Mouse (Mus musculus) hindbrain, embryonic 10.5 days (tissue): ENCODE measurements around the gene Apbb2. TPM values are rescaled to one million over a fixed set of nuclear protein-coding genes. Genes with fewer than 3 reads are reported as not detected.

Source experiments
- DNase-seq: peaks from one replicate; pipeline ENCODE4 v3.0.0-alpha.2; 2017; ENCODE audit warnings: low spot score
- H3K27ac ChIP-seq: fragments of 300-500 bp; sonication (generic); 2 replicates; pipeline ENCODE4 v1.5.1; 2016; ENCODE audit warnings: mild to moderate bottlenecking, moderate library complexity
- H3K27me3 ChIP-seq: fragments of 300-500 bp; sonication (generic); 2 replicates; pipeline ENCODE4 v1.6.1; 2016; ENCODE audit warnings: mild to moderate bottlenecking; ENCODE audit not compliant: poor library complexity, insufficient read depth, severe bottlenecking
- H3K36me3 ChIP-seq: fragments of 300-500 bp; sonication (generic); 2 replicates; pipeline ENCODE4 v1.6.1; 2016; ENCODE audit warnings: mild to moderate bottlenecking, moderate library complexity
- H3K4me1 ChIP-seq: fragments of 300-500 bp; sonication (generic); replicated peaks from 2 replicates; pipeline ENCODE4 v1.6.1; 2016; ENCODE audit warnings: mild to moderate bottlenecking
- H3K4me3 ChIP-seq: fragments of 300-500 bp; sonication (generic); 2 replicates; pipeline ENCODE4 v1.5.1; 2016; ENCODE audit warnings: mild to moderate bottlenecking, moderate library complexity
- H3K9me3 ChIP-seq: fragments of 300-500 bp; sonication (generic); 2 replicates; pipeline ENCODE4 v1.6.1; 2016; ENCODE audit warnings: mild to moderate bottlenecking, moderate library complexity
- WGBS: fragments of 180-500 bp; shearing (Covaris S2); methylation state at CpG from one replicate; pipeline ENCODE4 v1.1.7; 2016; 5-methylcytosine and 5-hydroxymethylcytosine counted together
- polyA plus RNA-seq: library from polyadenylated mRNA; unstranded; fragments of >200 nt; fragmentation: Nextera tagmentation; extraction: Ambion mirVana; gene quantifications from 2 replicates; pipeline ENCODE4 v1.2.1, GENCODE M21; 2016

Gene Apbb2
- polyA plus RNA-seq, 1 experiment from 2014 or later, result 44.4 TPM

DNA sequence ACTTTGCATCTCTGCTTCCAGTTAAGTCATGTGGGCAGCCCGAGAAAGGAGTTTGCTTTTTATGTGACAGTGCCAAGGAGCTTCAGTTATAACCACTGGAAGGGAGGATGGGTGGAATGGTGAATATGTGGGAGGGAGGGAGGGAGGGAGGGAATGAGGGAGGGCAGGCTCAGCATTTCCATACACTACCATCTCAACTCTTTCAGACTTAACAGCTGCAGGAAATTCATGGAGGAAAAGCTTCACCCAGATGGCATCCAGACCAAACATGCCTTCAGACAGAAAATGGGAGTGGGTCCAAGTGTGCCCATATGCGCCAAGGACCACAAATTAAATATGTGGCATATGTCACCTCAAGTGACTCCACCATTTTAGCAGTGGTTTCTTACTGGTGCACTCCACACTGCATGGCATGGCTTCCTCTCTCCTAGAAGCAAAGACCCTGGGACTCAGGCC is 181.8 kb downstream of the Apbb2 start:
- no peak for DNase-seq
- Histone ChIP-seq H3K27ac (no peak overlapping the region), H3K27me3 (no peaks in the 10 kb centered on the region), H3K4me1 (no peaks in the 10 kb centered on the region), H3K36me3 (no peaks in the 10 kb centered on the region), H3K9me3 (no peaks in the 10 kb centered on the region), H3K4me3 (no peak overlapping the region)
- 93% methylated on average over 2 of the region's 2 CpGs for WGBS

GRCm38 (mm10) chr5:66435158-66435557 is 183.4 kb downstream of the Apbb2 start:
- Histone ChIP-seq H3K4me3 (no peak overlapping the region), H3K36me3 (no peaks in the 10 kb centered on the region), H3K27ac (no peak overlapping the region), H3K9me3 (no peaks in the 10 kb centered on the region), H3K4me1 (no peaks in the 10 kb centered on the region), H3K27me3 (no peaks in the 10 kb centered on the region)
- WGBS, result 98% methylated on average over 4 of the region's 4 CpGs
- no peak for DNase-seq

GRCm38 (mm10) chr5:66429076-66429475 is 189.5 kb downstream of the Apbb2 start:
- peaks cover 13% of the 10 kb centered on the region; the same call in 1 of the 2 replicates for H3K4me1 ChIP-seq
- DNase-seq, result no peak
- no peaks in the 10 kb centered on the region for H3K27me3 ChIP-seq
- WGBS, result 72% methylated on average over 2 of the region's 2 CpGs
- no peaks in the 10 kb centered on the region for H3K9me3 ChIP-seq
- H3K4me3 ChIP-seq, result no peak overlapping the region
- no peak overlapping the region for H3K27ac ChIP-seq
- no peaks in the 10 kb centered on the region for H3K36me3 ChIP-seq

- no peak overlapping the region for H3K27ac ChIP-seq
- H3K27me3 ChIP-seq, result no peaks in the 10 kb centered on the region
- H3K4me3 ChIP-seq, result no peak overlapping the region
- no peak for DNase-seq
- H3K36me3 ChIP-seq, result no peaks in the 10 kb centered on the region
- H3K9me3 ChIP-seq, result no peaks in the 10 kb centered on the region
- H3K4me1 ChIP-seq, result peaks cover 13% of the 10 kb centered on the region; the same call in 1 of the 2 replicates
Observed at GRCm38 (mm10) chr5:66428071-66428470, 190.5 kb downstream of the Apbb2 start.

GRCm38 (mm10) chr5:66423909-66424308 is 194.7 kb downstream of the Apbb2 start:
- 78% methylated on average over 4 of the region's 4 CpGs for WGBS
- no peaks in the 10 kb centered on the region for H3K9me3 ChIP-seq
- no peaks in the 10 kb centered on the region for H3K36me3 ChIP-seq
- H3K4me1 ChIP-seq, result peaks cover 23% of the 10 kb centered on the region
- no peak for DNase-seq
- H3K4me3 ChIP-seq, result no peak overlapping the region
- H3K27ac ChIP-seq, result no peak overlapping the region
- H3K27me3 ChIP-seq, result no peaks in the 10 kb centered on the region

DNA sequence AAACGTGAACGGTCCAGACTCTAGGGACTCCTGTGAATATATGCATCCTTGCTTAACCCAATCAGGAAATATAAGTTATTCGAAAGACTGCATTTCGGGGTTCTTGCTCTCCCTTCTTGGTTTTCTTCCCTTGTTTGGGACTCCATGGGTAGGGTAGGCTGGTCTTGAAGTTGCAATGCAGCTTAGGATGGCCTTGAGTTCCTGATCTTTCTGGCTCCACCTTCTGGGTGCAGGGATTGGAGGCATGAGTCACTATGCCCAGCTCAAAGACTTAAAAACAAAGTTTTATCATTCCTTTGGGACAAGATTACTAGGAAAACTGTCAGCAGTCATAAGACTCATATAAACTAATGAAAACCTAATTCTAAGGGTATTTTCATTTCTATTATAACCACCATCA is 195.1 kb downstream of the Apbb2 start:
- H3K27me3 ChIP-seq, result no peaks in the 10 kb centered on the region
- no peaks in the 10 kb centered on the region for H3K36me3 ChIP-seq
- peaks cover 19% of the 10 kb centered on the region for H3K4me1 ChIP-seq
- WGBS, result 93% methylated on average over 4 of the region's 4 CpGs
- H3K9me3 ChIP-seq, result no peaks in the 10 kb centered on the region
- DNase-seq, result no peak
- H3K27ac ChIP-seq, result no peak overlapping the region
- no peak overlapping the region for H3K4me3 ChIP-seq

DNA sequence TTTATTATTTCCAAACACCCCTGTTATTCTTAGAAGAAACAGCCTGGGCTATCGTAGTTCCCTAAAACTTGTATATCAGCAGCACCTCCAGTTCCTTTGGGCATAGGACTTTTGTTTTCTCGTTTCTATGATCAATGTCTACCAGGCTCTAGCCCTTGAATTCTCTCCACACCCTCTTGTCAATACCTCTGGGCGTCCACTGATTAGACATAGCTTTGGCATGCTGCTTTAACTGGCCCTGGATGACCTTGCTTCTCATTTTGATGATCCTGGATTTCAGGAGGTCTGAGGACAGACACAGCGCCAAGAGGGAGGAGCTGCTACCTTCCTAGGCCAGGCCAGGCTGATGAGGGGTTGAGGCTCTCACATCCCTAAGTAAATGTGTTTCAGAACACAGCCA is 196.6 kb downstream of the Apbb2 start:
- Histone ChIP-seq H3K4me3 (no peak overlapping the region), H3K27ac (no peak overlapping the region), H3K4me1 (peaks cover 23% of the 10 kb centered on the region), H3K9me3 (no peaks in the 10 kb centered on the region), H3K36me3 (no peaks in the 10 kb centered on the region), H3K27me3 (no peaks in the 10 kb centered on the region)
- DNase-seq, result no peak
- 80% methylated on average over 4 of the region's 4 CpGs for WGBS

DNA sequence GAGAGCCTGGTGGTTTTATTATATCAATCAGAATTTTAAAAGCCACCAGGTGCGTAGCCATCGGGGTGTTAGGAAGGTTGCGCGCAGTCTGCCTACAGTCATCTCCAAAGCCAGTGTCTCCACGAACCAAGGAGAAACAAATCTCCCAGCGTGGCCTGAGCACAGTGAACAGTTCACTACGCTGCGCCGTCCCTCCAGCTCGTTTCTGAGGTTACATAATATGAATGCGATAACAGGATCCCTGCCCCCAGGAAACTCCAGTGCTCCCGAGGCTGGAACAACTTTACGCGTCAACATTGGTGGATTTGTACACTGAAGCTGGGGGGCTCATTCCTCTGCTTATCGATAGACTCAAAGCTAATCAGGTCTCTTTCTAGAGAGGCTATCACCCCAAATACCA is 197.4 kb downstream of the Apbb2 start:
- H3K4me1 ChIP-seq, result peaks cover 24% of the 10 kb centered on the region
- 92% methylated on average over 15 of the region's 15 CpGs for WGBS
- H3K27ac ChIP-seq, result no peak overlapping the region
- no peaks in the 10 kb centered on the region for H3K36me3 ChIP-seq
- H3K4me3 ChIP-seq, result no peak overlapping the region
- H3K9me3 ChIP-seq, result no peaks in the 10 kb centered on the region
- H3K27me3 ChIP-seq, result no peaks in the 10 kb centered on the region
- DNase-seq, result no peak

GRCm38 (mm10) chr5:66420011-66420410 is 198.6 kb downstream of the Apbb2 start:
- 52% methylated on average over 7 of the region's 7 CpGs for WGBS
- Histone ChIP-seq H3K4me1 (peaks cover 37% of the 10 kb centered on the region), H3K27ac (peak overlapping the region; percentile 45; the same call in 1 of the 2 replicates), H3K4me3 (no peak overlapping the region), H3K9me3 (no peaks in the 10 kb centered on the region), H3K27me3 (no peaks in the 10 kb centered on the region), H3K36me3 (no peaks in the 10 kb centered on the region)
- DNase-seq, result no peak

- Histone ChIP-seq H3K36me3 (no peaks in the 10 kb centered on the region), H3K4me1 (peaks cover 41% of the 10 kb centered on the region), H3K9me3 (no peaks in the 10 kb centered on the region), H3K4me3 (no peak overlapping the region), H3K27me3 (no peaks in the 10 kb centered on the region), H3K27ac (0 out of 2 replicates have a peak overlapping the region, but pooled peaks have one; percentile 45)
- no peak for DNase-seq
- 74% methylated on average over 8 of the region's 8 CpGs for WGBS
Observed at GRCm38 (mm10) chr5:66417289-66417688, 201.3 kb downstream of the Apbb2 start.

DNA sequence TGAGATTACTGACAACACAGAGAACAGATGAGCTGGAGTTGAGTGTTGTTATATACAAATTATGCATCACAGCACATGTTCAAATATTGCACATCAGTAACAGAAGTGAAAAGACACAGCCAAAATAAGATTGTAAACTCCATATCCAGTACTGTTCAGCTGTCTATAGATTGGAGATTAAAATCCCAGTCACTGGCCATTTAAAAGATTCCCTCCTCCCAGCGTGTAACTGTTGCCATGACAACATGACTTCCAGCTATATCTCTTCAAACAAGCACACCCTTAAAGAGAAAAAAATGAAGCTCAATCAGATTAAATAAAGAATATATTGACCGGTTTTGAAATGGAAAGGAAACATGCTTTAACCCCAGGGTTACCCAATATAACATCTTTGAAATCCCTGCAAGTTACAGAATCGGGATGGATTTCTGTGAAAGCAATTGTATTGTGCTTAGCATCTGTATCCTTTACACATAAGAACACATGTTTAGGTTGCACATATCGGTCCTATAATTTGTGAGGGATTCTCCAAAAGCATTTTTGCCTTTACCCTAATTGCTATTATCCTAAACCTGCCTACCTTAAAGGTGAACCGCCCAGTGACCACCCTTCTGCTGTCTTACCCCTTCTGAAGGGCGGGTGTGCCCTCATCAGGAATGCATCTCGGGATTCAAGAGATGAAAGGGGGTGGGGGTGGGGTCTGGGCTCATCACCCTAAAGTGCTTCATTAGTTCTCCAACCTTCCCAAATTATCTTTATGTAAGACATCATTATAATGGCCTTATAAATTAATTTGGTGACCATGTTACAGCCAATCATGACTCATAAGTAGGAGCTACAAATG is 202.7 kb downstream of the Apbb2 start:
- H3K27ac ChIP-seq, result 0 out of 2 replicates have a peak overlapping the region, but pooled peaks have one; percentile 45
- no peak for DNase-seq
- peaks cover 41% of the 10 kb centered on the region for H3K4me1 ChIP-seq
- no peak overlapping the region for H3K4me3 ChIP-seq
- 67% methylated on average over 7 of the region's 7 CpGs for WGBS
- H3K9me3 ChIP-seq, result no peaks in the 10 kb centered on the region
- H3K36me3 ChIP-seq, result no peaks in the 10 kb centered on the region
- H3K27me3 ChIP-seq, result no peaks in the 10 kb centered on the region

- Histone ChIP-seq H3K4me3 (no peak overlapping the region), H3K27me3 (no peaks in the 10 kb centered on the region), H3K4me1 (peaks cover 37% of the 10 kb centered on the region), H3K36me3 (no peaks in the 10 kb centered on the region), H3K27ac (peak overlapping the region; percentile 45; the same call in 1 of the 2 replicates), H3K9me3 (no peaks in the 10 kb centered on the region)
- no peak for DNase-seq
- 68% methylated on average over 9 of the region's 9 CpGs for WGBS
Observed at GRCm38 (mm10) chr5:66415033-66415697, 203.4 kb downstream of the Apbb2 start.

GRCm38 (mm10) chr5:66413402-66413801 is 205.2 kb downstream of the Apbb2 start:
- Histone ChIP-seq H3K9me3 (no peaks in the 10 kb centered on the region), H3K4me1 (peaks cover 27% of the 10 kb centered on the region), H3K4me3 (no peak overlapping the region), H3K27ac (no peak overlapping the region), H3K27me3 (no peaks in the 10 kb centered on the region), H3K36me3 (no peaks in the 10 kb centered on the region)
- 65% methylated on average over 5 of the region's 5 CpGs for WGBS
- no peak for DNase-seq
